Mouse (Mus musculus): ENCODE measurements at regions not wholly inside any gene's neighbourhood (a gene's known extent, or its start where the extent isn't known, plus 50 kb on each side); places are given as distances from the start of the nearest gene placed in this dataset.

GRCm38 (mm10) chr19:60334521-60334920, 108.0 kb upstream of the Fam204a start:
- no peak for ATAC-seq (ENCODE audit: insufficient number of reproducible peaks, low FRiP score, low TSS enrichment, low read depth)
- H3K4me3 ChIP-seq (replicated peaks) = no peak overlapping the region
- H3K4me1 ChIP-seq = no peaks in the 10 kb centered on the region
- no peaks in the 10 kb centered on the region for H3K9me3 ChIP-seq (replicated peaks)
- H3K27ac ChIP-seq (replicated peaks) = no peak overlapping the region
- no peaks in the 10 kb centered on the region for H3K36me3 ChIP-seq
- WGBS = 38% methylated on average over 7 of the region's 7 CpGs
- H3K4me2 ChIP-seq (replicated peaks) = no peak overlapping the region
- no peak overlapping the region for H3K9ac ChIP-seq
- no peaks in the 10 kb centered on the region for H3K27me3 ChIP-seq

GRCm38 (mm10) chr19:60328295-60328694, 101.8 kb upstream of the Fam204a start:
- 42% methylated on average over 3 of the region's 3 CpGs for WGBS
- no peak overlapping the region for H3K9ac ChIP-seq
- H3K4me2 ChIP-seq (replicated peaks) = no peak overlapping the region
- ATAC-seq (ENCODE audit: insufficient number of reproducible peaks, low FRiP score, low TSS enrichment, low read depth) = no peak
- H3K4me3 ChIP-seq (replicated peaks) = no peak overlapping the region
- H3K9me3 ChIP-seq (replicated peaks) = no peaks in the 10 kb centered on the region
- no peak overlapping the region for H3K27ac ChIP-seq (replicated peaks)
- H3K27me3 ChIP-seq = no peaks in the 10 kb centered on the region
- no peaks in the 10 kb centered on the region for H3K36me3 ChIP-seq
- H3K4me1 ChIP-seq = no peaks in the 10 kb centered on the region

GRCm38 (mm10) chr19:60325612-60326011, 99.1 kb upstream of the Fam204a start:
- Histone ChIP-seq H3K9me3 (replicated peaks) (no peaks in the 10 kb centered on the region), H3K36me3 (no peaks in the 10 kb centered on the region), H3K4me1 (no peaks in the 10 kb centered on the region), H3K27ac (replicated peaks) (no peak overlapping the region), H3K27me3 (no peaks in the 10 kb centered on the region), H3K9ac (no peak overlapping the region), H3K4me2 (replicated peaks) (no peak overlapping the region), H3K4me3 (replicated peaks) (no peak overlapping the region)
- ATAC-seq (ENCODE audit: insufficient number of reproducible peaks, low FRiP score, low TSS enrichment, low read depth) = no peak

DNA sequence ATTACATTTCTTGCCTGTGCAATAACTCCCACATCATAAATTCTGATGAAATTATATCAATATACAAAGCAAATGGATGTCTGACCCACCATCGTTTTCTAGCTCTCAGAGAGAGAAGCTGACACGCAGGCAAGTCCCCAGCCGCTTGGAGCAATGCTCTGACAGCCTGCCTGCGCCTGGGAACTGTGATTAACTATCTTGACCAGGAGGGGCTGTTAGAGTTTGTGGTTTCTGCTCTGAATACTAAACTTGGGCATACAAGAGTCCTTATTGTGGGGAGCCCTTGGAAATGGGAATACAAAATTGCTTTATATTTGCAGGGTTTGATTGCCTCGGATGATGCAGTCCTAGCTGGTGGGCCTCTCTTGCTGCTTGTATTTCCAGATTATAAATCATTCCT, 98.6 kb upstream of the Fam204a start:
- no peak overlapping the region for H3K27ac ChIP-seq (replicated peaks)
- H3K9ac ChIP-seq = no peak overlapping the region
- no peak overlapping the region for H3K4me2 ChIP-seq (replicated peaks)
- no peaks in the 10 kb centered on the region for H3K4me1 ChIP-seq
- WGBS = 47% methylated on average over 5 of the region's 5 CpGs
- H3K36me3 ChIP-seq = no peaks in the 10 kb centered on the region
- no peak overlapping the region for H3K4me3 ChIP-seq (replicated peaks)
- ATAC-seq (ENCODE audit: insufficient number of reproducible peaks, low FRiP score, low TSS enrichment, low read depth) = no peak
- H3K9me3 ChIP-seq (replicated peaks) = no peaks in the 10 kb centered on the region
- no peaks in the 10 kb centered on the region for H3K27me3 ChIP-seq

DNA sequence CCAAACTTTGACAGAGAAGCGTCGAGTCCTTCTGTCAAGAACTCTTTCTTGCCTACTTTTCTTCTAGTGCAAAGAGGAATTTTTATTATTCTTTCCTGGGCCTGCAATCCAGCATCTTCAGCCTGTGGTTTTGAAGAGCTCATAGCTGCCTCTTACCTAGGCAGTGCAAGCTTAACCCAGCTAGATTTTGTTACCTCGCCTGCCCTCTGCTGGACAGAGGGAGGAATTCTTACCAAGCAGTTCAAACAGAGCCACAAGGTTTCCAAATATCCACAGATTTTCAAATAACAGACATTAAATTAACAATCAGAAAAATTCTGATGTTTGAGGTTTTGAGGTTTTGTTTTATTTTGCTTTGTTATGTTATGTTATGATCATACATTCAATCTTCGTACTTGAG, 84.1 kb upstream of the Fam204a start:
- ATAC-seq (ENCODE audit: insufficient number of reproducible peaks, low FRiP score, low TSS enrichment, low read depth) = 0 out of 2 replicates have a peak, but pooled peaks have one; percentile 57
- H3K27ac ChIP-seq (replicated peaks) = no peak overlapping the region
- no peaks in the 10 kb centered on the region for H3K27me3 ChIP-seq
- H3K4me2 ChIP-seq (replicated peaks) = no peak overlapping the region
- H3K9ac ChIP-seq = no peak overlapping the region
- no peaks in the 10 kb centered on the region for H3K36me3 ChIP-seq
- no peaks in the 10 kb centered on the region for H3K4me1 ChIP-seq
- WGBS = 23% methylated on average over 4 of the region's 4 CpGs
- H3K4me3 ChIP-seq (replicated peaks) = no peak overlapping the region
- H3K9me3 ChIP-seq (replicated peaks) = no peaks in the 10 kb centered on the region

GRCm38 (mm10) chr19:60302371-60302770, 75.9 kb upstream of the Fam204a start:
- Histone ChIP-seq H3K27me3 (no peaks in the 10 kb centered on the region), H3K4me2 (replicated peaks) (no peak overlapping the region), H3K4me3 (replicated peaks) (no peak overlapping the region), H3K27ac (replicated peaks) (no peak overlapping the region), H3K9ac (no peak overlapping the region), H3K4me1 (no peaks in the 10 kb centered on the region), H3K36me3 (no peaks in the 10 kb centered on the region), H3K9me3 (replicated peaks) (no peaks in the 10 kb centered on the region)
- 44% methylated on average over 6 of the region's 6 CpGs for WGBS
- ATAC-seq (ENCODE audit: insufficient number of reproducible peaks, low FRiP score, low TSS enrichment, low read depth) = no peak

DNA sequence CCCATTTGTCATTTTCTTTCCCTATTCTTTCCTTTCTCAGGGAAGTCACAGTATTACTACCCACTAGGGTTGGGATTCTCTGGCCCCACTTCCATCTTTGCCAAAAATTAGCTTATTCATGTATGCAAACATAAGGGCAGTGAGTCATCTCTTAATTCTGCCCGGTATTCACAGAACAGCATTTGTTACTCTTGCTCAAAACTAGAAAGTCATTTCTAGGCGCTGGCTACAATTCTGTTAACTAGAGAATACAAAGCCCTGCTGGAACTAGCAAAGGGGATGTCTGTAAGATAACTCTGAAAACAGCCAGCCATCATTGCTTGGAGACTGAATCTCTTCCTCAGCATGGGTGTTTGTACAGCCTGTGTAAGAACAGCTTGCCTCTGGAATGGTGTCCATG, 74.4 kb upstream of the Fam204a start:
- Histone ChIP-seq H3K9ac (no peak overlapping the region), H3K36me3 (no peaks in the 10 kb centered on the region)

DNA sequence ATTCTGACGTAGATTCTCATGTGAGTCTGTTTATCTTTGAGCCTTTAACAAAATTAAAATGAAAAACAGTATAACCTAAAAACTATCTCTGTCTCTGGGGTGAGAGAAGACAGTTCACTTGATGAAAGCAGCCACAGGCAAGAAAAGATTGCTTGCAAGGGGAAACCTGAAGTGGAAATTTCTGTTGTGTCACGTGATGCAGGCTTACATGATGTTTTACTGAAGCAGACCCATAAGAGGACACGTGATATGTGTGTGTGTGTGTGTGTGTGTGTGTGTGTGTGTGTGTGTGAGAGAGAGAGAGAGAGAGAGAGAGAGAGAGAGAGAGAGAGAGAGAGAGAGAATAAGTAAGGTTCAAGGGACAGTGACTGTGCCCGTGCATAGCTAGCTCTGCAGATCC, 63.7 kb upstream of the Fam204a start:
- H3K4me1 ChIP-seq = no peaks in the 10 kb centered on the region
- H3K9me3 ChIP-seq (replicated peaks) = no peaks in the 10 kb centered on the region
- 61% methylated on average over 4 of the region's 4 CpGs for whole genome bisulfite sequencing
- H3K36me3 ChIP-seq = no peaks in the 10 kb centered on the region
- H3K9ac ChIP-seq = no peak overlapping the region
- no peak overlapping the region for H3K4me2 ChIP-seq (replicated peaks)
- H3K27ac ChIP-seq (replicated peaks) = no peak overlapping the region
- H3K27me3 ChIP-seq = no peaks in the 10 kb centered on the region
- ATAC-seq (ENCODE audit: insufficient number of reproducible peaks, low FRiP score, low TSS enrichment, low read depth) = no peak
- H3K4me3 ChIP-seq (replicated peaks) = no peak overlapping the region

More for the DNA sequence above, 74.4 kb upstream of the Fam204a start:
- H3K27ac ChIP-seq (replicated peaks) = no peak overlapping the region
- no peaks in the 10 kb centered on the region for H3K4me1 ChIP-seq
- H3K4me2 ChIP-seq (replicated peaks) = no peak overlapping the region
- H3K27me3 ChIP-seq = no peaks in the 10 kb centered on the region
- WGBS = 75% methylated on average over 2 of the region's 2 CpGs
- no peak overlapping the region for H3K4me3 ChIP-seq (replicated peaks)
- no peaks in the 10 kb centered on the region for H3K9me3 ChIP-seq (replicated peaks)
- ATAC-seq (ENCODE audit: insufficient number of reproducible peaks, low FRiP score, low TSS enrichment, low read depth) = no peak

DNA sequence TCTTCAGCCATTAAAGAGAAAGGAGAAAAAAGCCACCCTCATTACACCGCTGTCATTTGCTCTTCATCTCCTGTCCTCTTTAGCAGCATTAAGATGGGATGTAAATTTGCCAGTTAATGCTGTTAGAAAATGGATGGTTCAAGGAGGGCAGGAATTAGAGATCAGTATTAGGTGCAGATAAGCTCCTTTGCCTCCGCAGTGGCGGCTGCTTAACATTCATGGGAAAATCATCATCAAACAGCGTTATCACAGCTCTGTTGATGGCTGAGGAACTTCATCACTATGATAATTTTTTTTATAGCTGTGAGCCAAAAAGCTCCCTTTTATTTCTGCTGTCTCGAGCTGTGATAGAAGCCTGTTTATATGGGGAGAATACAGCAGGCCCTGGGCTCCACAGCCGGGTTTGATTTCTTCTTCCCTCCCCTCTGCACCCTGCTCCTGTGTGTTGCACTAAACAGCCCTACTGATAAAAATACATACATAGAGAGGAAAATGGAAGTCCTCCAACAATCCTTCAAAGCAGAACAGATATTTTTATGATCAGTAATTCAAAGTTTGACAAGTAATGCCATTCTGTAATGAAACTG, 60.4 kb upstream of the Fam204a start:
- Histone ChIP-seq H3K9me3 (replicated peaks) (no peaks in the 10 kb centered on the region), H3K4me3 (replicated peaks) (no peak overlapping the region), H3K27me3 (no peaks in the 10 kb centered on the region), H3K36me3 (no peaks in the 10 kb centered on the region), H3K27ac (replicated peaks) (no peak overlapping the region), H3K4me1 (no peaks in the 10 kb centered on the region), H3K4me2 (replicated peaks) (no peak overlapping the region), H3K9ac (no peak overlapping the region)
- no peak for ATAC-seq (ENCODE audit: insufficient number of reproducible peaks, low FRiP score, low TSS enrichment, low read depth)
- WGBS = 49% methylated on average over 6 of the region's 6 CpGs

- Histone ChIP-seq H3K4me2 (replicated peaks) (no peak overlapping the region), H3K4me1 (no peaks in the 10 kb centered on the region), H3K27me3 (no peaks in the 10 kb centered on the region), H3K9me3 (replicated peaks) (no peaks in the 10 kb centered on the region), H3K4me3 (replicated peaks) (no peak overlapping the region), H3K36me3 (no peaks in the 10 kb centered on the region), H3K9ac (no peak overlapping the region), H3K27ac (replicated peaks) (no peak overlapping the region)
- 62% methylated on average over 4 of the region's 4 CpGs for WGBS
- no peak for ATAC-seq (ENCODE audit: insufficient number of reproducible peaks, low FRiP score, low TSS enrichment, low read depth)
Observed at GRCm38 (mm10) chr19:60284901-60285300, 58.4 kb upstream of the Fam204a start.

Measured in embryonic facial prominence, embryonic 15.5 days (tissue).